In genomic region chr2:48885945-48886344, GRCm38 (mm10) we compare ENCODE assay signal across 8 mouse cellular contexts.
A peak's percentile ranks its signal among the peaks of the same experiment; 100 is the strongest.
DNase-seq lines count a peak whose midpoint lies in the region; ATAC-seq and TF ChIP-seq lines count a peak whose summit lies in the region.

No protein-coding gene starts in this region.

- H3K9ac ChIP-seq in liver, embryonic 14.5 days (replicated peaks), result no peak overlapping the region
- H3K9ac ChIP-seq in neural tube, embryonic 12.5 days, result no peak overlapping the region

- intact Hi-C loops in heart, postnatal 10 days (cut with DNase I), result loop anchor here (1.0 to 2.0 kb wide), 5 partner anchors 71 to 1393 kb away; partner anchors contain the start of gene Acvr2a

- H3K36me3 ChIP-seq in E14TG2a.4 (ENCODE audit: insufficient read depth, low read length), result no peaks in the 10 kb centered on the region
- peaks cover 6% of the 10 kb centered on the region for H3K36me3 ChIP-seq in embryonic facial prominence, embryonic 10.5 days (replicated peaks)
- H3K36me3 ChIP-seq in liver, embryonic 14.5 days (replicated peaks; ENCODE audit: control insufficient read depth, insufficient read depth, low read depth), result no peaks in the 10 kb centered on the region
- peaks cover 2% of the 10 kb centered on the region; the same call in 1 of the 2 replicates for H3K36me3 ChIP-seq in neural tube, embryonic 12.5 days
- no peaks in the 10 kb centered on the region for H3K36me3 ChIP-seq in thymus, adult 2 months (ENCODE audit: control insufficient read depth, insufficient read depth, low read length)

- H3K4me1 ChIP-seq in E14TG2a.4 (replicated peaks; ENCODE audit: low read depth, low read length), result no peaks in the 10 kb centered on the region
- H3K4me1 ChIP-seq in embryonic facial prominence, embryonic 10.5 days, result no peaks in the 10 kb centered on the region
- H3K4me1 ChIP-seq in liver, embryonic 14.5 days (replicated peaks; ENCODE audit: control insufficient read depth in 2 of 2, insufficient read depth in 2 of 2, low read length in 1 of 2), result no peaks in the 10 kb centered on the region
- no peaks in the 10 kb centered on the region for H3K4me1 ChIP-seq in neural tube, embryonic 12.5 days
- no peaks in the 10 kb centered on the region for H3K4me1 ChIP-seq in thymus, adult 2 months (replicated peaks; ENCODE audit: control insufficient read depth, insufficient read depth, low read length)

- no peaks in the 10 kb centered on the region for H3K27me3 ChIP-seq in E14TG2a.4 (ENCODE audit: insufficient read depth, low read length)
- H3K27me3 ChIP-seq in embryonic facial prominence, embryonic 10.5 days (replicated peaks; ENCODE audit: low read depth, poor library complexity, severe bottlenecking), result no peaks in the 10 kb centered on the region
- no peaks in the 10 kb centered on the region for H3K27me3 ChIP-seq in liver, embryonic 14.5 days (ENCODE audit: control insufficient read depth, insufficient read depth, low read length)
- H3K27me3 ChIP-seq in neural tube, embryonic 12.5 days (replicated peaks), result no peaks in the 10 kb centered on the region
- H3K27me3 ChIP-seq in thymus, adult 2 months (ENCODE audit: control insufficient read depth, insufficient read depth, low read length), result no peaks in the 10 kb centered on the region

- H3K4me2 ChIP-seq in liver, embryonic 14.5 days (ENCODE audit: low read depth), result no peak overlapping the region
- no peak overlapping the region for H3K4me2 ChIP-seq in neural tube, embryonic 12.5 days (replicated peaks)

- H3K27ac ChIP-seq in embryonic facial prominence, embryonic 10.5 days (replicated peaks), result peak overlapping the region; percentile 48; the same call in 1 of the 2 replicates
- H3K27ac ChIP-seq in liver, embryonic 14.5 days, result no peak overlapping the region
- no peak overlapping the region for H3K27ac ChIP-seq in neural tube, embryonic 12.5 days
- H3K27ac ChIP-seq in thymus, adult 2 months (ENCODE audit: control insufficient read depth, insufficient read depth, low read length), result no peak overlapping the region

- no peak for TF ChIP-seq EP300 in liver, embryonic 14.5 days (IDR thresholded peaks at IDR 0.05; ENCODE audit: low read depth)

- peak; percentile 65 for DNase-seq in adrenal gland, postnatal 10 days
- DNase-seq in embryonic facial prominence, embryonic 10.5 days (ENCODE audit: low spot score), result peak; percentile 39
- DNase-seq in heart, postnatal 10 days, result peak; percentile 68 to 83
- DNase-seq in kidney, postnatal 4 days, result peak; percentile 57 to 61
- peak; percentile 15 to 29 (median 26) for DNase-seq in liver, embryonic 14.5 days (ENCODE audit: low read depth in 3 of 3, low spot score in 3 of 3)
- DNase-seq in thymus, adult 2 months, result peak; percentile 40

- no peak for TF ChIP-seq POLR2A in thymus, adult 2 months (IDR thresholded peaks at IDR 0.05; ENCODE audit: control insufficient read depth, extremely low read depth, insufficient read depth, low read length, poor library complexity)

- TF ChIP-seq CTCF in E14TG2a.4 (conservative IDR thresholded peaks at IDR 0.05; ENCODE audit: low read length), result peak; percentile 53
- TF ChIP-seq CTCF in liver, embryonic 14.5 days (IDR thresholded peaks at IDR 0.05; ENCODE audit: low read depth), result peak; percentile 49
- no peak for TF ChIP-seq CTCF in thymus, adult 2 months (IDR thresholded peaks at IDR 0.05; ENCODE audit: borderline replicate concordance, control insufficient read depth, extremely low read depth, insufficient read depth, low read length, poor library complexity)

- ATAC-seq in liver, embryonic 14.5 days (ENCODE audit: insufficient read depth), result no peak
- 0 out of 2 replicates have a peak, but pooled peaks have one; percentile 50 for ATAC-seq in neural tube, embryonic 12.5 days (ENCODE audit: low FRiP score, low read depth)

- no peaks in the 10 kb centered on the region for H3K9me3 ChIP-seq in E14TG2a.4 (ENCODE audit: low read length)
- no peaks in the 10 kb centered on the region for H3K9me3 ChIP-seq in embryonic facial prominence, embryonic 10.5 days
- no peaks in the 10 kb centered on the region for H3K9me3 ChIP-seq in liver, embryonic 14.5 days (ENCODE audit: control insufficient read depth, low read length)
- H3K9me3 ChIP-seq in neural tube, embryonic 12.5 days, result no peaks in the 10 kb centered on the region

- no peak overlapping the region for H3K4me3 ChIP-seq in E14TG2a.4 (replicated peaks; ENCODE audit: low read length)
- no peak overlapping the region for H3K4me3 ChIP-seq in embryonic facial prominence, embryonic 10.5 days
- H3K4me3 ChIP-seq in liver, embryonic 14.5 days (ENCODE audit: insufficient read depth in 1 of 2, low read depth in 2 of 2, low read length in 2 of 2), result no peak overlapping the region
- H3K4me3 ChIP-seq in neural tube, embryonic 12.5 days, result no peak overlapping the region
- no peak overlapping the region for H3K4me3 ChIP-seq in thymus, adult 2 months (ENCODE audit: control insufficient read depth, insufficient read depth, low read length)
